Mouse (Mus musculus) v-Abl transformed pro-B cells (cell line): Measurements from ENCODE around the gene Tnfsf9.

ENCODE experiments used
- in situ Hi-C, 2 experiments: fragments of 400-800 bp; cut with MboI; formaldehyde crosslinking; loops; one replicate each; pipeline ENCODE4 v1.15.1; 2025; ENCODE audit not compliant: unreplicated experiment in 2 of 2

Gene Tnfsf9

GRCm38 (mm10) chr17:57087049-57087832 is 17.9 kb upstream of the Tnfsf9 start, which contains the start of gene Tubb4a:
Gene Tubb4a (minus strand): TSS chr17:57087782.
- in situ Hi-C loops, result no loop called here

GRCm38 (mm10) chr17:57094222-57094621 is 10.9 kb upstream of the Tnfsf9 start:
- in situ Hi-C loops, result no loop called here

DNA sequence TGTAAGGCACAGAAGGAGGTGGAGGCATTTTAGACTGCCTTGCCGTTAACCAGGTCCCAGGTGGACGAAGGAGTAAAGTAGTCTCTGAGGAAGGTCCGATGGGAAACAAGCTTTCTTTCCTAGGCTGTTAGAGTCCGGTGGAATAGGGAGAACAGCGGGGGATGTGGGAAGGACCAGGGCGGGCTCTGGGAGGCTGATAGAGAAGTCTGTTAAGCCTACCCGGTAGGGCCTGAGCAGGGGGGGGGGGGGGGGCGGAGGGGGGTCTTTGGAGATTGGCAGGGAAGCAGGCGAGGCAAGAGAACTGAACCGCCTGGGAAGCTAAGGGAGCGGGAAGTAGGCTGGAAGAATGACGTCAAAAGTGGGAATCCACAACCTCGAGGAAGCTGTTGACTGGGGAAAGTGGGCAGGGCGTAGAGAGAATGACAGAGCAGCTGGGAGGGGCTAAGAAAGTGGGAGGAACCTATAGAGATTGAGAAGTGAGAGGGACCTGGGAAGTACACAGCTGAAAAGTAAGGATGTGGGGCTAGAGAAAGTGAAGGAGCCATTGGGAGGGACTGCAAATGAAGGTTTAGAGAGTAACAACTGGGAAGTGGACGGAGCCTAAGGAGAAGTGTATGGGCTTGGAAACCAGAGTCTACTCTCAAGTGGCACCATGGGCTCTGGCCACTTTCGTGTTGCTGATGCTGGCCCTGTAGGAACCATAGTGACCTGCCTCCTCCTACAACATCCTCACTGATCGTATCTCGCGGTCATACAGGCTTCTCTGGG is 9.1 kb upstream of the Tnfsf9 start:
- in situ Hi-C loops, result loop anchor here (5.0 kb wide), 5 partner anchors 44 to 241 kb away; partner anchors contain the start of gene Alkbh7 (in 1 of the 2)

GRCm38 (mm10) chr17:57096623-57096920 is 8.6 kb upstream of the Tnfsf9 start:
- in situ Hi-C loops, result loop anchor here (5.0 kb wide), 5 partner anchors 44 to 241 kb away; partner anchors contain the start of gene Alkbh7 (in 1 of the 2)

DNA sequence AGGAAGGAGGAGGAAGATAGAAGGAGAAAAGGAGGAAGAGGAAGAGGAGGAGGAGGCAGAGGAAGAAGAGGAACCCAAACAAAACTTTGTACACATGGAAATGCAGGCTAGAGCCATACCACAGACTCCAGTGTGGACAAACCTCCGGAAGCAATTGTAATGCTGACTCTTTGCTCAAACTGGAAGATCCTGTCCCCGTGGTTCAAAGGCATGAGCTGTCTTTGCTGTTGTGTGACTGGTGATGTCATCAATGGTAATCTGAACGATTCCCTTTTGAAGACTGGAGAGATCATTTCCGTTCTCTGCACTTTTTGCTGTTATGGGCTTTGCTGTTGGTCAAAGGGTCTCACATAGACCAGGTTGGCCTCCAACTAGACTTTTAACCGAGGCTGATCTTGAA is 6.8 kb upstream of the Tnfsf9 start:
- in situ Hi-C loops, result loop anchor here (5.0 kb wide), 5 partner anchors 46 to 239 kb away; partner anchors contain the start of gene Alkbh7 (in 1 of the 2)

- in situ Hi-C loops, result loop anchor here (5.0 kb wide), 5 partner anchors 47 to 238 kb away; partner anchors contain the start of gene Alkbh7 (in 1 of the 2)
These were observed 5.3 kb upstream of the Tnfsf9 start for GRCm38 (mm10) chr17:57099629-57100325.

GRCm38 (mm10) chr17:57102276-57102675 is 2.8 kb upstream of the Tnfsf9 start:
- in situ Hi-C loops, result no loop called here

- in situ Hi-C loops, result no loop called here
These were observed 629 bp upstream of the Tnfsf9 start for GRCm38 (mm10) chr17:57104496-57104895.

GRCm38 (mm10) chr17:57106035-57106368 is 877 bp downstream of the Tnfsf9 start:
- in situ Hi-C loops, result no loop called here

GRCm38 (mm10) chr17:57107064-57107463 is 1.9 kb downstream of the Tnfsf9 start:
- in situ Hi-C loops, result no loop called here

GRCm38 (mm10) chr17:57108040-57108665 is 3.0 kb downstream of the Tnfsf9 start:
- in situ Hi-C loops, result no loop called here

GRCm38 (mm10) chr17:57108666-57109171 is 3.6 kb downstream of the Tnfsf9 start:
- in situ Hi-C loops, result no loop called here

GRCm38 (mm10) chr17:57110005-57110404 is 4.9 kb downstream of the Tnfsf9 start:
- in situ Hi-C loops, result no loop called here

DNA sequence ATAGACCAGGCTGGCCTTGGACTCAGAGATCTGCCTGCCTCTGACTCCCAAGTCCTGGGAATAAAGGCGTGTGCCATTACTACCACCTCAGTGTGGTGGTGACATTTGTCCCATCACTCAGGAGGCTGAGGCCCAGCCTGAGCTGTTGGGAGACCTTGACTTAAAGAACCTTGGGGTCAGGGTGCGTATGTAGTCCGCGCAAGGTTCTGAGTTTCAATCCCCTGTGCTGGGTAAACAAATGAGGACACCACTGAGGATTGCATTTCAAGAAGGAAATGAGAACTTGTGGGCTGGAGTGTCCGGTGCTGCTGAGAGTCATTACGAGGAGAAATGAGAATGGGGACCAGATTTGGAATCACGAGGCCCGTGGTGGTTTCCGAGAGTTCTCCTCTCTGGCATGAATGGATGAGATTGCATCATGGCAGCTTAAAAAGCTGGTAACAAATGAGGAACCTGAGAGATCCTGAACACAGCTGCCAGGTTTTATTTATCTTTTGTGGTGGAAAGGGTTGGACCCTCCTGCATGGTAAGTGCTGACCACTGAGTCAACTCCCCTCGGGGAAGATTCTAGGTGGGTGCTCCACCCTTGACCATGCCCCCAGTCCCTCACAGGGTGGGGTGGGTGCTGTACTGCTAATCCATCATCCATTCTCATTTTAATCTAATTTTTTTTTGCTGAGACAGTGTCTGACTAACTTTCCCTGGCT is 7.8 kb downstream of the Tnfsf9 start:
- in situ Hi-C loops, result no loop called here

DNA sequence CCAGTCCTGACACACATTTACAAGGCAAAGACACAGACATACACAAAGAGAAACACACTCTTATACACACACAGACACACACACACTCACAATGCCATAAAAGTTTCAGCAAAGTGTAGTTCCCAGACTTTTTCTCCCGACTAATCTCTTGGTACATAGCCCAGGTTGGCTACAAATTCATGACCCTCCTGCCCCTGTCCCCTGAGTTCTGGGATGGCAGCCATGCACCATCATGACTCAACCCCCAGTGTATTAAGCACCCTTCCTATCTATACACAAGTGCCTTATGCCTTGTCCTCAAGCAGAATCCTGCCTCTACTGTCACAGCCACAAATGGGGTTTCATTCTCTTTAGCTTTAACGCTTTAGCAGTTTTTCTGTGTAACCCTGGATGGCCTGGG is 11.7 kb downstream of the Tnfsf9 start:
- in situ Hi-C loops, result no loop called here

GRCm38 (mm10) chr17:57118524-57119349 is 13.6 kb downstream of the Tnfsf9 start:
- in situ Hi-C loops, result no loop called here

DNA sequence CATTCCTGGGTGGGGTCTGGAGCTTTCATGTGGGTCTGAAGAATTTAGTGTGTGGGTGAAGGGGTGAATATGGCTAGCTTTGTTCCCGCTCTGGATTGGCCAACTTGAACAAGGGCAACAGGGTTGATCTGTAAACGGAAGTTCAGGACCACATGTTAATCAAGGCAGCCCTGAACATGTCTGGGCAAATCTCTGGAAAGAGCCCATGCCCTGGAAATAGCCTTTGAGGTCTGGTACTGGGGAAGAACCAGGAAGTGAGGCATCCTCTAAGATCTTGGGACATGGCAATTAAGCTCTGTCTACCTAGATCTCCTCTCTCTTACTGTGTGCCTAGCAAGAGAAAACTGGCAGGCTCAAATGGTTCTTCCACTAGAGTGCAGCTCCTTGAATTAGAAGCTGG is 16.7 kb downstream of the Tnfsf9 start:
- in situ Hi-C loops, result no loop called here

- in situ Hi-C loops, result no loop called here
These were observed 18.3 kb downstream of the Tnfsf9 start for GRCm38 (mm10) chr17:57123192-57124118.
